Mouse (Mus musculus) limb, embryonic 11.5 days (tissue): ENCODE results near the gene BC024978. TPM values are rescaled to one million over a fixed set of nuclear protein-coding genes. Genes with fewer than 3 reads are reported as not detected.
A peak's percentile ranks its signal among the peaks of the same experiment; 100 is the strongest.

ENCODE experiments used
- ATAC-seq: fragments of 200-750 bp; cut with Nextera tagmentation; 2 replicates; pipeline ENCODE4 v1.8.0; 2017; ENCODE audit warnings: low read depth; ENCODE audit not compliant: insufficient number of reproducible peaks, low FRiP score, low TSS enrichment
- DNase-seq: peaks from one replicate; pipeline ENCODE4 v3.0.0-alpha.2; 2015; ENCODE audit warnings: low spot score
- H3K27ac ChIP-seq: fragments of 300-500 bp; sonication (generic); replicated peaks from 2 replicates; pipeline ENCODE4 v1.5.1; 2014; ENCODE audit warnings: low read depth, mild to moderate bottlenecking, low read length
- H3K27me3 ChIP-seq: fragments of 300-500 bp; sonication (generic); 2 replicates; pipeline ENCODE4 v1.6.1; 2014; ENCODE audit warnings: mild to moderate bottlenecking, low read length, mixed read lengths; ENCODE audit not compliant: control insufficient read depth, insufficient read depth
- H3K36me3 ChIP-seq: fragments of 300-500 bp; sonication (generic); 2 replicates; pipeline ENCODE4 v1.6.1; 2014; ENCODE audit warnings: mild to moderate bottlenecking, low read length, moderate library complexity, mixed read lengths; ENCODE audit not compliant: control insufficient read depth, insufficient read depth
- H3K4me1 ChIP-seq: fragments of 300-500 bp; sonication (generic); 2 replicates; pipeline ENCODE4 v1.6.1; 2014; ENCODE audit warnings: low read length, mixed read lengths; ENCODE audit not compliant: control insufficient read depth, insufficient read depth
- H3K4me2 ChIP-seq: fragments of 300-500 bp; sonication (generic); 2 replicates; pipeline ENCODE4 v1.6.1; 2014; ENCODE audit warnings: low read depth, mild to moderate bottlenecking, moderate library complexity; ENCODE audit not compliant: severe bottlenecking
- H3K4me3 ChIP-seq: fragments of 300-500 bp; sonication (generic); 2 replicates; pipeline ENCODE4 v1.5.1; 2014; ENCODE audit warnings: low read depth, low read length
- H3K9ac ChIP-seq: fragments of 300-500 bp; sonication (generic); 2 replicates; pipeline ENCODE4 v1.6.1; 2014; ENCODE audit warnings: mild to moderate bottlenecking, low read length
- H3K9me3 ChIP-seq: fragments of 300-500 bp; sonication (generic); 2 replicates; pipeline ENCODE4 v1.6.1; 2016; ENCODE audit warnings: low read length; ENCODE audit not compliant: control insufficient read depth
- WGBS: fragments of 180-500 bp; shearing (Covaris S2); extraction: QIAGEN DNeasy Blood & Tissue Kit; methylation state at CpG from one replicate; pipeline ENCODE4 v1.1.7; 2014; 5-methylcytosine and 5-hydroxymethylcytosine counted together
- polyA plus RNA-seq: library from polyadenylated mRNA; unstranded; fragments of >200 nt; fragmentation: Nextera tagmentation; extraction: Ambion mirVana; gene quantifications from 2 replicates; pipeline ENCODE4 v1.2.1, GENCODE M21; 2014

Gene BC024978
- polyA plus RNA-seq, 1 experiment from 2014 or later, result 3.9 TPM

DNA sequence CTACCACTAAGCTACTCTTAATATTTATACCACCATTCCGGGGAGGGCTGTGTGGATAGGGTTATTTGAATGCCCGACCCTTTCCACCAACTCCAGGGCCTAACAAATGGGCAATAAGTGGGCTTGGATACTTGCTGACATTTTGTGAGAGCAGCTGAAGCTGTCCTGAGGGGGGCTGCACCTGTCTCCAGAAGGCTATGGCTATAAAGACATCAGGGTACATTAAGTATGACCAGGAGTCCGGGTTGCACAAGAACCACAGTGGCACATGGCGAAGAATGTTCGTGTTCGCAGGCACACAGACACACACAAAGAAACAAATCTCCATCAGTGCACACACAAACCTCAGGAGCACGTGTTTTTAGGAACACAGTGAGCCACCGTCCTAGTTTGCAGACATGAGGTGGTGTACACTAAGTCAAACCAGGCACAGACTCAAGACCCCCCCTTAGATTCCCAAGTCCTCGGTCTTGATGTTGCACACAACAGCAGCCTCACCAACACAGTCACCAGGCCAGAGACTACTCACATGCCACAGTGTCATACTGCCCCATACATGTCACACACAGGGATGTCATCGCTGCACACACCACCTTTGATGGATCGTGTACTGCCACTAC, 28.0 kb upstream of the BC024978 start:
- no peak for ATAC-seq
- H3K4me1 ChIP-seq, result peaks cover 23% of the 10 kb centered on the region
- 0 out of 2 replicates have a peak overlapping the region, but pooled peaks have one; percentile 36 for H3K27ac ChIP-seq
- peak overlapping the region; percentile 70 for H3K4me2 ChIP-seq
- H3K9me3 ChIP-seq, result no peaks in the 10 kb centered on the region
- no peak for DNase-seq
- H3K4me3 ChIP-seq, result peak overlapping the region; percentile 73; the same call in 1 of the 2 replicates
- no peaks in the 10 kb centered on the region for H3K27me3 ChIP-seq
- peak overlapping the region; percentile 30; the same call in 1 of the 2 replicates for H3K9ac ChIP-seq
- WGBS, result 81% methylated on average over 11 of the region's 11 CpGs
- peaks cover 8% of the 10 kb centered on the region; the same call in 1 of the 2 replicates for H3K36me3 ChIP-seq

DNA sequence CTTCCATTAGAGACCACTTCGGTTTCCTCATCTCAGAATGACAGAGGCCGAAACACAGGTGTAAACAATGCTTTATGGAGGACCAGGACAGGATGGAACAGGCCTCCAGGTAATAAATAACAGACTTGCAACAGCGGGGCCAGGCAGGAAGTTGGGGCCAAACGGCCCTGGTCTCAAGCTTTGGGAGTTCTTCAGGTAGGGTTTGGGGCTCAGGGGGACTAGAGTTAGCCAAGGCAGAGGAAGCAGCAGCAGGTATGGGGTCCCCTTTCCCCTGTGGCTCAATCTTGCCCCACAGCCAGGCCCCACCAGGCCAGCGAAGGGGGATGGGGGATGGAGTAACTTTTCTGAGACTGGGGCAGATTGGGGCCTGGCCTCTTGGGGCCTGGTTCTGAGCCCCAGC, 27.2 kb upstream of the BC024978 start:
- no peak overlapping the region for H3K4me3 ChIP-seq
- no peak for ATAC-seq
- WGBS, result 74% methylated on average over 5 of the region's 5 CpGs

DNA sequence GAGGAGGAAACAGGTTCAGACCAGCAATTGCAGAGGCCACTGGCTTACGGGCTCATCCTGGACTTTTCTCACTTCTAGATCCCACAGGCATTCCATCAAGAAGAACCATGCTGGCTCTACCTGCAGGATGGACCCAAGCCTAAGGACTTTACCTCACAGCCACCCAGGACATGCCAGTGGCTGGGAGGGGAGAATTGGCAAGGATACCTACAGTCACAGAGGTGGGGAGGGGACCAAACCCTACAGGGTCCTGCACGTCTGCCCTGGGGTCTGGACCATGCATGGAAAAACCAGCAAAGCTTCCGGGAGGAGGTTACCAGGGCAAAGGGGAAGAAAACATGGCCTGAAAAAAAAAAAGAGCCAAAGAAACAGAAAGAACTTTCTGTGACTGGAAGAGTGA, 24.6 kb upstream of the BC024978 start:
- Histone ChIP-seq H3K4me2 (no peak overlapping the region), H3K9ac (no peak overlapping the region), H3K36me3 (no peaks in the 10 kb centered on the region; the same call in 1 of the 2 replicates), H3K9me3 (no peaks in the 10 kb centered on the region), H3K4me1 (peaks cover 4% of the 10 kb centered on the region; the same call in 1 of the 2 replicates), H3K27me3 (no peaks in the 10 kb centered on the region), H3K4me3 (no peak overlapping the region), H3K27ac (no peak overlapping the region)
- WGBS, result 84% methylated on average over 3 of the region's 3 CpGs
- ATAC-seq (no peak), DNase-seq (no peak)

More for the DNA sequence above, 27.2 kb upstream of the BC024978 start:
- no peak for DNase-seq
- peaks cover 23% of the 10 kb centered on the region for H3K4me1 ChIP-seq
- H3K27me3 ChIP-seq, result no peaks in the 10 kb centered on the region
- H3K36me3 ChIP-seq, result peaks cover 8% of the 10 kb centered on the region; the same call in 1 of the 2 replicates
- no peaks in the 10 kb centered on the region for H3K9me3 ChIP-seq
- H3K4me2 ChIP-seq, result no peak overlapping the region
- no peak overlapping the region for H3K27ac ChIP-seq
- H3K9ac ChIP-seq, result no peak overlapping the region

DNA sequence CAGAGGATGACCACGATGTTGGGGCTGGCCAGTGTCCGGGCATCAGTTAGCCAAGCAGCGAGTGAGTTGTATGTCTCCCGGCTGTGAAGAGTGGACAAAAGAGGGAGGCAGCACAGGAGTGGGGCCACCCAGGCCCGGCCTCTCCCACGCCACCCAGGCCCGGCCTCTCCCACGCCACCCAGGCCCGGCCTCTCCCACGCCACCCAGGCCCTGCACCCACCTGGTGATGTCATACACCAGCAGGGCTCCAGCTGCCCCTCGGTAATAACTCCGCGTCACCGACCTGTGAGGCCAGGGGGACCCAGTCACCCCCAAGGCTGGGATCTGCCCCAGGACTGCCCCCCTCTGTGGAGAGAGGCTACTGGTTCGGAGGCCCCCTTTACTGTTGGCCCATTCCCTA, 21.1 kb upstream of the BC024978 start:
- H3K36me3 ChIP-seq, result no peaks in the 10 kb centered on the region; the same call in 1 of the 2 replicates
- H3K27me3 ChIP-seq, result no peaks in the 10 kb centered on the region
- ATAC-seq, result no peak
- H3K4me3 ChIP-seq, result no peak overlapping the region
- 90% methylated on average over 15 of the region's 15 CpGs for WGBS
- 0 out of 2 replicates have a peak, but pooled peaks cover 3% of the 10 kb centered on the region for H3K4me1 ChIP-seq
- DNase-seq, result no peak
- H3K27ac ChIP-seq, result no peak overlapping the region
- no peak overlapping the region for H3K4me2 ChIP-seq
- H3K9me3 ChIP-seq, result no peaks in the 10 kb centered on the region
- no peak overlapping the region for H3K9ac ChIP-seq

DNA sequence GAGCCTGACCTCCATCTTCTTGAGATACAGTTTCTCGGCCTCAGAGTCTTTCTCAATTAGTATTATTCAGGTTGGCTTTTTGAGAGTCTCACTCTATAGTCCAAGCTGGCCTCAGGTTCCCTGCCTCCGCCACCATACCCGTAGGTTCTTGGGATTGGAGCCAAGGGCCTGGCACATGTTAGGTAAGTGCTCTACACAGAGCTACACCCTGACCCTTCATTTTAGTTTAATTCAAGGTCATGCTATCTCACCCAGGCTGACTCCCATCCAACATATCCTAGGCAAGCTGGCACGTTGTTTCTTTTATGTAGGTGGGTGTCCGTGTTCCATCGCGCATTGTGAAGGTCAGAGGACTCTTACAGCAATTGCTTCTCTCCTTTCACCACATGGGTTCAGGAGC, 20.7 kb upstream of the BC024978 start:
- ATAC-seq, result no peak
- H3K4me2 ChIP-seq, result no peak overlapping the region
- no peak for DNase-seq
- 93% methylated on average over 7 of the region's 7 CpGs for WGBS
- no peaks in the 10 kb centered on the region for H3K27me3 ChIP-seq
- H3K4me1 ChIP-seq, result 0 out of 2 replicates have a peak, but pooled peaks cover 3% of the 10 kb centered on the region
- H3K36me3 ChIP-seq, result no peaks in the 10 kb centered on the region; the same call in 1 of the 2 replicates
- H3K9me3 ChIP-seq, result no peaks in the 10 kb centered on the region
- no peak overlapping the region for H3K4me3 ChIP-seq
- no peak overlapping the region for H3K9ac ChIP-seq
- no peak overlapping the region for H3K27ac ChIP-seq

DNA sequence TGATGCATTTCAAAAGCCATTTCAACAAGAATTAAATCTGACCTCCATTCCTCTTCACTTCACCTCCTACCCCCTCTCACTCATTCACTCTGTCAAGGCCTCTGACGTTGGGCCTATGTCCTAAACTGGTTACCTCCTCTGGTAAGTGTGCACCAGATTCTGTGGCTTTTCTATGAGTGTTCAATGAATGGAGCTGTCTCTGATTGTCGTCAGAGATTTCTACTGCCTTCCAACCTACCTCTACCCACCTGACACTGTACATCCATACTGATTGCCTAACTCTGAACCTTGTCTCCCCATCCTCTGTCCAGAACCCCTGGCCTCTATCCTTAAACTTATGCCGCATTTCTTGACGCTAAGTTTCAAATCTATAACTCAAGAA, 17.6 kb upstream of the BC024978 start:
- H3K9me3 ChIP-seq, result no peaks in the 10 kb centered on the region
- H3K27ac ChIP-seq, result no peak overlapping the region; the same call in 1 of the 2 replicates
- ATAC-seq (peak; percentile 8), DNase-seq (no peak)
- 0 out of 2 replicates have a peak, but pooled peaks cover 3% of the 10 kb centered on the region for H3K4me1 ChIP-seq
- H3K4me3 ChIP-seq, result peak overlapping the region; percentile 65
- no peaks in the 10 kb centered on the region for H3K27me3 ChIP-seq
- H3K36me3 ChIP-seq, result no peaks in the 10 kb centered on the region; the same call in 1 of the 2 replicates
- peak overlapping the region; percentile 56 for H3K9ac ChIP-seq
- 22% methylated on average over 4 of the region's 4 CpGs for WGBS
- H3K4me2 ChIP-seq, result peak overlapping the region; percentile 45

DNA sequence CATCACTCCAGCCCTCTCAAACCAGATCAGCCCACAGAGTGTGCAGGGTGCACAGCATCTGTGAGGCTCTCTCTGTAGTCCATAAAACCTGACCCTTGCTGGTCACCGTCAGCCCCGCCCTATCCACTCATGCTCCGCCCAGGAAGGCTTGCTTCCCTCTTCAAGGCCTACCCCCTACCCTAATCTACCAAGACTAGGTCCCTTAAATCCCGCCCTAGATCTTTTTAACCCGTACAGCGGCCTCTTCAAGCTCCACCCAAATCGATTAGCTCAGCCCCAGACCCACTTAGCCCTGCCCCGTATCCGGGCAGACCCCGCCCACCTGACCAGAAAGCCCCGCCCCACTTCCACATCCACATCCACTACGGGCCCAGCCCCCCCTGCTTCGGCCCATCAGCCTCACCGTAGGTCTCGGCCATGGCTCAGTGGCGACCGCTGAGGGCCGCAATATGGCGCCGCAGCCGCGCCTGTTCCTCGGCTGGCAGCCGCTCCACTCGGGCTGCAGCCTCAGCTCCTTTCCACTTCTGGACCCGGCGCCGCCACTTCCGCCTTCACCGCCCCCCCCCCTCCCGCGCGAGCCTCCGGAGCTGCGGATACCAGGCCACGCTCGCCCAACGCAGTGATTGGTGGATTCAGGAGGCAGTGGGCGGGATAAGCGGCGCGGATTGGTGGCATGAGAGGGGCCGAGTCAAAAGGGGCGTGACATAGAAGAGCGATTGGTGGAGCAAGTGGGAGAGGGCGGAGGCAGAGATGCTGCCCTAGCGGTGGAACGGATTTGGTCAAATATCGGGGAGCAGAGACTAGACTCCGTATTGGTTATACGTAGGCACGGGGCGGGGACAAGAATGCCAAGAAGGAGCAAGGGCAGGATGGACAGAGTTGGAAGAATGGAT, 17.0 kb upstream of the BC024978 start, which contains the start of gene Rab4b:
Gene Rab4b, minus strand, starts transcription at position 573 of the 893 bp plus-strand sequence.
- ATAC-seq (peak; percentile 98), DNase-seq (peak; percentile 99)
- H3K27me3 ChIP-seq, result no peaks in the 10 kb centered on the region
- H3K4me3 ChIP-seq, result peak within 1 kb of the TSS; percentile 65
- 0 out of 2 replicates have a peak, but pooled peaks cover 3% of the 10 kb centered on the region for H3K4me1 ChIP-seq
- H3K9ac ChIP-seq, result peak within 1 kb of the TSS; percentile 57
- H3K9me3 ChIP-seq, result no peaks in the 10 kb centered on the region
- peak within 1 kb of the TSS; percentile 45 for H3K4me2 ChIP-seq
- peak within 1 kb of the TSS; percentile 74 for H3K27ac ChIP-seq
- under 1% methylated on average over 53 of the region's 53 CpGs for WGBS
- no peaks in the 10 kb centered on the region; the same call in 1 of the 2 replicates for H3K36me3 ChIP-seq
